Mouse (Mus musculus) fibroblast of lung, adult 2 months (primary cell): ENCODE results near the gene Atp8b3.

Experiments
- DNase-seq: peaks from one replicate; pipeline ENCODE4 v3.0.0-alpha.2; 2011; ENCODE audit warnings: low read depth

Gene Atp8b3

GRCm38 (mm10) chr10:80538710-80539394 is at the start of gene Atp8b3:
Gene Atp8b3, minus strand, starts transcription at chr10:80539124.
- no peak for DNase-seq

DNA sequence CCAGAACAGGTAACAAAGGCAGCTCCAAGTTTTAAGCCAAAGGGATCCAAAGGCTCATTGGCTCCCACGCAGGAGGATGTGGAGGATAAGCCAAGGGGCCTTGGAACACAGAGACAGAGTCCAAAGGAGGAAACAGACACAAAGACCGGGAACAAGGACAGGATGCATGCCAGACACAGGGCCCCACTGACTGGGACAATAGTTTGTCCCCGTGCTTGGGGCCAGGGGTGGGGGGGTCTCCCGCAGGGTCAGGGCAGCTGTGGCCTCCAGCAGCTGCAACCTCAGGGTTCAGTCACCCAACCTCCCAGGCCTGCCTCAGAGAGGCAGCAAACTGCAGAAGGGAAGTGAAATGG is 48.4 kb upstream of the Atp8b3 start:
- DNase-seq, result no peak

- no peak for DNase-seq
Measured at GRCm38 (mm10) chr10:80586407-80587304, 47.7 kb upstream of the Atp8b3 start.

- DNase-seq, result no peak
Measured at GRCm38 (mm10) chr10:80585581-80585980, 46.7 kb upstream of the Atp8b3 start.

DNA sequence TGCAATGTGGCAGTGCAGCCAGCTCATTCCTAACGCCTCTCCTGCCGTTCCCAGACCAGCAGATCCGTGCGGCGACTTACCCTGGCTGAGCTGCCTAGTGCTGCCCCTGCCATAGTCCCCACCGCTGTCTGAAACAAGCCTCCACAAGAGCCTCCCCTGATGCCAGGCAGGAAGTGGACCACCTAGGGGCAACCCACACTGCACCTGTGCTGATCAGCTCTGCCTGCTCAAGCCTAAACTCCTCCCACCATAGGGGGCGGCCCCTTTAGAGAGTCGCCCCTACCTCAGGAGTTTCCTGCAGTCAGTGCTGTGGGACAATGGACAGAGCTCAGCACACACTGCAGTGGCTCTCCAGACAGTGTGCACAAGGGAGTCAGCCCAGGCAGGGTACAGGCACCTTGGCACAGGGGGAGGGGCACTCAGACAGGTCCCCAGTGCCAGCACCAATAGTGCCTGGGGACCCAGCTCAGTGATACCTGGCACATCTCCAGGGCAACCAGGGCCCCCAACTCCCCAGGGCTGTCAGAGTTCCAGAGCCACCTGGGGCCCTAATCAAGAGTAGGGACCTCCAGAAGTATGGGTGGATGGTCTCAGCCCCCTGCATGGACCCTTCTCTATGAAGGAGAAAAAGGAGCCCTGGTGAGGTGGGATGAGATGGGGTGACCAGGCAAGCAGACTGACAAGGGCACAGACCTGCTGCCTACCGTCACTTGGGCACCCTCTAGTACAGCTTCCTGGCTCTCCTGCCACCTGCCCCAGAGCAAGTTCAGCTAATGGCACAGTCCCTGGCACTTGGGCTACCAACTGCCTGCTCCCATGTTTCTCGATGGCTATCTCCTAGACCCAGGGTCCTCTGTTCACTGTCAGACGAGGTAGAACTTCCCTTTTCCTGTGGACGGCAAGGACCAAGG is 46.0 kb upstream of the Atp8b3 start:
- DNase-seq, result no peak

- DNase-seq, result no peak
Measured at GRCm38 (mm10) chr10:80584045-80584488, 45.1 kb upstream of the Atp8b3 start.

DNA sequence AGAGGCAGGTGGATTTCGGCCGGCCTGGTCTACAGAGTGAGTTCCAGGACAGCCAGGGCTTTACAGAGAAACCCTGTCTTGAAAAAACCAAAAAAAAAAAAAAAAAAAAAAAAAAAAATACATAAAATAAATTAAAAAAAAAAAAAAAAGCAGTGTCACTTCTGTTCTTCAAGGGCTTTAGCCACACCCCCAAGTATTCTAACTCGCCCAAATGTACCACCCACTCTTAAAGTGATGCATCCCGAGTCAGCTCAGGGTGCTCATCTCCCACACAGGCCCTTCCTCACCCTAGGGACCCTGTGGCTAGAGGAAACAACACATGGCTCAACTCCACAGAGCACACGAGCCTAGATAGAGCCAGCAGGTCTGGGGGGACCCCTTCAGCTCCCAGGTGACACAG is 44.1 kb upstream of the Atp8b3 start:
- no peak for DNase-seq

DNA sequence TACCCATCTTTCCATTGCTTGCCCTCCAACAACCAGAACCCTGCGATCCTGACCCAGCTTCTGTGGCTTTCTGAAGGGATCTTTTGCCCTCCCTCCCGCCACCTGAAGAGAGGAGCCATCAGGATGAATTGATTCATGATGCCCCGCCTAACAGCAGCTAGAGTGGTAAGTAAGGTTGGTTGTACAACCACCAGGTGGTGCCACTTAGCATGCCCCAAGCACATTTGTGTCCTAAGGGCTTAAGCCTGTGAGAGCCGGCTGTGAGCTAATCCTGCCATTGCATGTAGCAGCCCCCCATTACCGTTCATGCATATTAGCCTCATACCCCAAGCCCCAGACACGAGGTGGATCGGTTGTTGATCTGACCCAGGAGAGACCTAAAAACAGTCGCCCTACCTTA is 40.0 kb upstream of the Atp8b3 start:
- DNase-seq, result peak; percentile 59

DNA sequence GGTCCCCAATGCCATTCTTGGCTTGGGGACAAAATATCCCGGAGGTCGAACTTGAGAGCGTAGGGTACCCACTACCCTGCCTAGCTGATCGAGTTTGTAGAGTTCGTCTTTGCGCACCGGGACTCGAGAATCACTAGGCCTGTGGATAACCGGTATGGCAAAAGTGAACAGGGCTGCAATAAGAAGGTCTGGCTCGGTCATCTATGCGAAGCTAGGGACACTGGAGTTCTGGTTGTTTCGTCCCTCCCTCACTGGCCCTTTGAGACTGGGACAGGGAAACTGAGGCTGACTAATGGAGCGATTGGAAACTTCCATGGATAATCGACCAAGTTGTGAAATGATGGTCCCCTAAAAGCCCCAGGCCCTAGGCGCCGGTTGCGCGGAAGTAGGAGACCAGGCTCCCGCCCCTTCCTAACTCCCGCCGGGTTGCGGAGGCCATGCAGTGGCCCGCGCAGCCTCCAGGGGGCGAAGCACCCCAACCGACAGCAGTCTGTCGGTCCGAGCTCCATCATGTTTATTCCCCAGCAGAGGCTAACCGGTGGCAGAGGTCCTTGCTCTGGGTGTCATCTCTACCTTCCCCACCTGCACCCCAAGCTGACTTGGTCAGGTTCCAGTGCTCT is 39.3 kb upstream of the Atp8b3 start:
- DNase-seq, result peak; percentile 64

DNA sequence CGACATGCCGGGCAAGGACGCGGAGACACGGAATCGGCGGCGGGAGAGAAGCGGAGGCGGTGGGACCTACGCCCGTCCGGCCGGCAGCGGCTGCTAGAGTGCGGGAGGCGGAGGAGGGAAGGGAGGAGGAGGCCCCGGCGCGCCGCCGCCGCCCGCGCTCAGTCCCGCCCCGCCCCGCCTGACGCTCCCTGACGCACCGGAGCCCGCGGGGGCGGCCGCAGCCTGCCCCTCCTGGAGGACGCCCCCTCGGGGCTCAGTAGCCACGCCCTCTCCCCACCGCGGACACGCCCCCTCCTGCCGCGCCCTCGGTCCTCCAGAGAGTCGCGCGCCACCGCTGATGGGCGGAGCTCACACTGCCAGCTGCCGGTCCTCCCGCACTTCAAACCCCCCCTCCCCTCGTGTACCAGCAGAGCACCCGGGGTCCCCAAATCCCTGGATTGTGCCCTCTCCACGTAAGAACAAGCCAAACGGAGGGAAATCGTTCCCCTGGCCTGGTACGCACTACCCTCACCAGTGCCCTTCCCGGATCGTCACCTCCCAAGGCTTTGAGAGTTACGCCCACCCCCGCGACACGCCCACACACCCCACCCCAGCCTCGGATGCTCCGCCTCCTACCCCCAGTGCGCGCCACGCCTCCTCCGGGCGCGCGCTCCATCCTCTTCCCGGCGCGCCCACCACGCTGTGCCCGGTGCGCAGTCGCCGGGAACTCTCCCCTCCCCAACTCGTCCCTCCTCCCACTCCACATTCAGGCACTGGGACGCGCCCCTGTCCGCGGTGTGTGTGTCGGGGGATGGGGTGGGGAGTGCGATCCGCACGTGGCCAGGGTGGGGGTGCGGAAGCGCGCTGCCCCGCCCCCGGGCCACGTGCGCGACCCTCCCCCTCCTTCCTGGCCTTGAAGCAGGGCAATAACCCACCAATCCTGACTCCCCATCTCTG is 38.5 kb upstream of the Atp8b3 start, which contains the start of gene Klf16:
Gene Klf16, minus strand, starts transcription at position 127 of the 936 bp plus-strand sequence.
- peak; percentile 80 for DNase-seq

- DNase-seq, result no peak
Measured at GRCm38 (mm10) chr10:80576351-80577194, 37.6 kb upstream of the Atp8b3 start.

DNA sequence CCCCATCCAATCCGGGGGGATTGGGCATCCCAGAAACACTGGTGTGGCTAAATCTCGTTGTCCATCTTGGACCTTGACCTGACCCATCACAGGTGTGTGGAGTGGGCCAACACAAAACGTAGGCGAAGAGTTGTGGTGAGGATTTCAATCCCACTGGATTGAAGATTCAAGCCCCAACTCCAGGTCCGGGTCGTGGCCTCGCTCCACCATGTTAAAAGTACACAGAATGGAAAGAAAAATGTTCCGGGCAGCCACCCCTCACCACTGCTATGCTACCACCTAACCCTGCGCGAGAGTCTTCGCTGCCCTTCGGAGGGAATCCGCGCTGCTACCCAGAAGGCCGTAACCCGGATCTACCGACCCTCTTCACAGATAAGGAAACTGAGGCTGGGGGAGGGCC is 37.0 kb upstream of the Atp8b3 start:
- DNase-seq, result no peak

DNA sequence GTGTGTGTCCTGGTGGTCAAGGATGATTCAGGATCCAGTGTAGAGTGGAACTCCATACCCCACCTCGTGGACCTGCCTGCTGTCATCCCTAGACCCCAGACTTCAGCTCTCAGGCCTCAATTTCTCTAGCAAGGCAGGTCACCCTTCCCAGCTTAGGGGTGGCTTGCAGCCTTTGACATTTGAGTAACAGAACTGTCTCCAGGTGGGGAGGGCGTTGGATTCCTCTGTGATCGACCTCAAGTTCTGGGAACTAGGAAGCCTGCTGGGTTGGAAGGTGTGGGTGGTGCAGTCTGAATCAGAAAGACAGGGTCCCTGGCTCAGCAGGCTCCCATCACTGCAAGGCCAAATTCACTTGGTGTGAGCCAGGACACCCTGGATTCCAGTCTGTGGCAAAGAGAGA is 36.0 kb upstream of the Atp8b3 start:
- no peak for DNase-seq

DNA sequence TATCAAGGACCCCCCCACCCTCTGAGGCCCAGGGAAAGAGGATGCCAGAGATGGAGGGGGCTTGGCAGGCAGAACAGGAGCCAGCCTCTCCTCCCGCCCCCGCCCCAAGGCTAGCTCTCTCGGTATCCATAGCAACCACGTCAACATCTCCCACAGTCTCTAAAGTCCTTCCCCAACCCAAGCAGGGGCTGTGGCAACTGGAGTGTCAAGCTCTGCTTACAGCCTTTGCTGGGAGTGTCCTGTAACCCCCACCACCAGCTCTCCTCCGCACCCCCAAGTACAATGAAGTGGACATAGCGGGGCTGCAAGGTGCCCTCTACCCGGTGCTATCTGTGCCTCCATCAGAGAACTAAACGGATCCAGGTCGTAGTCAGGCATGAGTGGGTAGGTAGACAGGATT is 35.0 kb upstream of the Atp8b3 start:
- no peak for DNase-seq

- no peak for DNase-seq
Measured at GRCm38 (mm10) chr10:80572477-80572876, 33.6 kb upstream of the Atp8b3 start.

GRCm38 (mm10) chr10:80570871-80571836 is 32.2 kb upstream of the Atp8b3 start:
- no peak for DNase-seq

GRCm38 (mm10) chr10:80570419-80570818 is 31.5 kb upstream of the Atp8b3 start:
- DNase-seq, result no peak

DNA sequence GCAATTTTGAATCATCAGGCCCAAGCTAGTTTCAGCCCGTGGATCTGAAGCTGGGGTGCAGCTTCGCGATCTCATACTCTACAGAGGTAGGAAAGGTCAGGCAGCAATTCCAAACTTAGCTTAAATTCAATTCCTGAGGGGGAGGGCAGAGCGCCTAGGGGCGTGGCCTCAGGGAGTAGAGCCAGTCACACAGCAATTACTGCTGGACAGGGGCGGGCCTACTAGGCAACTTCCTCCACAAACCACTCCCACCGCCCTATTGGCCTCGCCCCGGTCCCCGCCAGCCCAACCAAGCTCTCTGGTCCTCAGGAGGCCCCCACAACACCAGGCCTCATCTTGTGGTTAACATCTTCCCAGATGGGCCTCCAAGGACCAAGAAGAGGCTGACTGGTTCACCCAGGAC is 30.7 kb upstream of the Atp8b3 start:
- no peak for DNase-seq
